Mouse (Mus musculus) CD4-positive, CD25-positive, alpha-beta regulatory T cell, adult 2 months (primary cell): ENCODE results near the gene Prf1.

Source experiments
- DNase-seq: peaks from one replicate; pipeline ENCODE4 v3.0.0-alpha.2; 2012; ENCODE audit warnings: low read depth, low spot score

Prf1 gene

GRCm38 (mm10) chr10:61286246-61286645 lies 11.4 kb upstream of the Prf1 start:
- DNase-seq, result no peak

- no peak for DNase-seq
These were observed 7.6 kb upstream of the Prf1 start for GRCm38 (mm10) chr10:61290016-61290415.

- no peak for DNase-seq
These were observed 7.2 kb upstream of the Prf1 start for GRCm38 (mm10) chr10:61290479-61290878.

- DNase-seq, result no peak
These were observed 3.4 kb upstream of the Prf1 start for GRCm38 (mm10) chr10:61294242-61294641.

- DNase-seq, result peak; percentile 24
These were observed 754 bp upstream of the Prf1 start for GRCm38 (mm10) chr10:61296713-61297445.

GRCm38 (mm10) chr10:61300996-61301395 lies 3.4 kb downstream of the Prf1 start:
- DNase-seq, result peak; percentile 46

GRCm38 (mm10) chr10:61304046-61304445 lies 6.4 kb downstream of the Prf1 start:
- DNase-seq, result no peak

- peak; percentile 46 for DNase-seq
These were observed 8.4 kb downstream of the Prf1 start for GRCm38 (mm10) chr10:61305928-61306590.

GRCm38 (mm10) chr10:61308706-61309320 lies 11.2 kb downstream of the Prf1 start:
- no peak for DNase-seq

- no peak for DNase-seq
These were observed 14.5 kb downstream of the Prf1 start for GRCm38 (mm10) chr10:61312159-61312558.

- DNase-seq, result no peak
These were observed 15.1 kb downstream of the Prf1 start for GRCm38 (mm10) chr10:61312754-61313153.

- no peak for DNase-seq
These were observed 16.1 kb downstream of the Prf1 start for GRCm38 (mm10) chr10:61313750-61314149.

- no peak for DNase-seq
These were observed 17.8 kb downstream of the Prf1 start for GRCm38 (mm10) chr10:61315324-61315880.

- DNase-seq, result no peak
These were observed 20.9 kb downstream of the Prf1 start for GRCm38 (mm10) chr10:61318527-61318926.

GRCm38 (mm10) chr10:61324717-61325116 lies 27.1 kb downstream of the Prf1 start:
- DNase-seq, result no peak

GRCm38 (mm10) chr10:61325782-61326328 lies 28.2 kb downstream of the Prf1 start:
- DNase-seq, result no peak

- no peak for DNase-seq
These were observed 29.9 kb downstream of the Prf1 start for GRCm38 (mm10) chr10:61327545-61327944.

GRCm38 (mm10) chr10:61328927-61329326 lies 31.3 kb downstream of the Prf1 start:
- DNase-seq, result no peak

- DNase-seq, result no peak
These were observed 33.4 kb downstream of the Prf1 start for GRCm38 (mm10) chr10:61331046-61331445.

GRCm38 (mm10) chr10:61334545-61334944 lies 36.9 kb downstream of the Prf1 start:
- DNase-seq, result no peak

GRCm38 (mm10) chr10:61336137-61336536 lies 38.5 kb downstream of the Prf1 start:
- peak; percentile 85 for DNase-seq

GRCm38 (mm10) chr10:61336592-61336991 lies 39.0 kb downstream of the Prf1 start:
- no peak for DNase-seq
